Mouse (Mus musculus) olfactory bulb, adult 2 months (tissue): Measurements from ENCODE around the gene Itprip. TPM values are rescaled to one million over a fixed set of nuclear protein-coding genes. Genes with fewer than 3 reads are reported as not detected.

Experiments
- H3K27ac ChIP-seq: fragments of 200-500 bp; 2 replicates; pipeline ENCODE4 v1.5.1; 2012; ENCODE audit warnings: low read depth, low read length; ENCODE audit not compliant: insufficient read depth
- H3K4me1 ChIP-seq: fragments of 200-500 bp; 2 replicates; pipeline ENCODE4 v1.6.1; 2012; ENCODE audit warnings: low read length; ENCODE audit not compliant: control insufficient read depth, insufficient read depth
- H3K4me3 ChIP-seq: fragments of 200-500 bp; 2 replicates; pipeline ENCODE4 v1.5.1; 2012; ENCODE audit warnings: mild to moderate bottlenecking, low read depth, low read length, moderate library complexity; ENCODE audit not compliant: insufficient read depth
- CTCF ChIP-seq: fragments of 200-500 bp; IDR thresholded peaks from 2 replicates; pipeline ENCODE4 v1.5.1; 2012; ENCODE audit warnings: low read depth, mild to moderate bottlenecking, low read length, moderate library complexity; ENCODE audit not compliant: insufficient read depth
- POLR2A ChIP-seq: fragments of 200-500 bp; IDR thresholded peaks from 2 replicates; pipeline ENCODE4 v1.6.1; 2012; ENCODE audit warnings: mild to moderate bottlenecking, low read depth, low read length, moderate library complexity; ENCODE audit not compliant: insufficient read depth
- WGBS: fragments of 180-500 bp; shearing (Covaris S2); methylation state at CpG from one replicate; pipeline ENCODE4 v1.1.7; 2018; 5-methylcytosine and 5-hydroxymethylcytosine counted together
- polyA plus RNA-seq: library from polyadenylated mRNA; stranded (reverse); fragments of >200 nt; gene quantifications from 2 replicates; pipeline ENCODE4 v1.2.4, GENCODE M21; 2012; ENCODE audit warnings: low replicate concordance; ENCODE audit not compliant: missing spikeins, insufficient read depth, insufficient read length

Gene Itprip
- polyA plus RNA-seq, 1 experiment: not detected

DNA sequence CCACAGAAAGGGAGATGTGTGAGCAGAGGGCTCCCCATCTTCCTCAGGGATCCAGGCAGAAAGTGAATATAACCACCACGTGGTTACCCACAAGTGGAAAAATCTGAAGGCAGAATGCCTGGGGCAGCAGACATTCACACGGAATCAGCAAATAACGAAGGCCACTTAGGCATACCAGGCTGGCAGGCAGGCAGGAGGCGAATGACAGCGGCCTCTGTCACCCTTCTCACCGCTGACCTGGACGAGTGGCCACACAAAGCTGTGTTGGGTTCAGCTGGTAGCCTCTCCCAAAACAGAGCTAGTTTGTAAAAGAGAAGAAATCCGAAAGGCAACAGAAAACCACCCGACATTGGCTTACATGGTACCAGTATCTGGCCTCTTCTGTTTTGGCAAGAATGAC lies 1.1 kb downstream of the Itprip start:
- WGBS: 40% methylated on average over 9 of the region's 9 CpGs
- Histone ChIP-seq H3K4me3 (no peak overlapping the region), H3K4me1 (peaks cover 7% of the 10 kb centered on the region), H3K27ac (no peak overlapping the region)
- TF ChIP-seq POLR2A: no peak
- TF ChIP-seq CTCF: no peak

DNA sequence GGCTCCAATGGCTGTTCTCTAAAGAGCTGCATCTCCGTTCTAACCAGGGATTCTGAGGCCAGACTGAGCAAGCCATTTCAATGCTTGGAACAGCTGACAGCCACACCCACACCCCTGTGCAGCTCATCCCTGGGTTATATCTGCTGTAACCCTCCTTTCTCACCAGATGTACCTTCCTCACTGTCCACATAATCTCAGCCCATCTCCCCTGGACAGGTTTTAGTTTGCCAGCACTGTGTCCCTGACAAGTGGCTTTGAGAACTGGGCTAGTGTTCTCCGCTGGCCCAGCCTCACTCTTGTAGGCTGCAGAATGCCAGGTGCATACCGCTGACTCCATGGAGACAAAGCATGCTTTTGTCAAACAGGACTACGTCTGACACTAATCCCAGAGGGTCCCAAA lies 1.7 kb downstream of the Itprip start:
- Histone ChIP-seq H3K4me3 (no peak overlapping the region), H3K27ac (no peak overlapping the region), H3K4me1 (peaks cover 7% of the 10 kb centered on the region)
- 49% methylated on average over 4 of the region's 4 CpGs for WGBS
- TF ChIP-seq CTCF (no peak), POLR2A (no peak)

DNA sequence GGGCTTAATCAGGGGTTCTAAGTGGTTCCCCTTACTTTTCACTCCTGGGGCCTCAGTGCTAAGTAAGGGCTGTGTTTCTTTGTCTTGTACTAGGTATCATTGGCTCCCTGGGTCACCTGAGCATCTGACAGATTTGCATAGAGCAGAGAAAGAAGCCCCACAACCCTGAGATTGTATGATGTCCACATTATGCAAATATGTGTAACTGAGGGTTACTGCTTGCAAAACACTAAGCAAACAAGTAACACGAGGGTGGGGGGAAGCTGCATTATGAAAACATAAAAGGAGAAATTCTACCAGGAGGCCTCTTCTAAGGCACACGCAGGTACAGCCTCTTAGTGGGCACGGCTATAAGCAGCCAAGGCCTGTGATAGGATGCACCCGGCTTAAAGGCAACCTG lies 3.8 kb downstream of the Itprip start:
- H3K4me3 ChIP-seq: no peak overlapping the region
- TF ChIP-seq CTCF (no peak), POLR2A (no peak)
- H3K4me1 ChIP-seq: peaks cover 8% of the 10 kb centered on the region
- H3K27ac ChIP-seq: no peak overlapping the region
- 86% methylated on average over 4 of the region's 4 CpGs for WGBS

DNA sequence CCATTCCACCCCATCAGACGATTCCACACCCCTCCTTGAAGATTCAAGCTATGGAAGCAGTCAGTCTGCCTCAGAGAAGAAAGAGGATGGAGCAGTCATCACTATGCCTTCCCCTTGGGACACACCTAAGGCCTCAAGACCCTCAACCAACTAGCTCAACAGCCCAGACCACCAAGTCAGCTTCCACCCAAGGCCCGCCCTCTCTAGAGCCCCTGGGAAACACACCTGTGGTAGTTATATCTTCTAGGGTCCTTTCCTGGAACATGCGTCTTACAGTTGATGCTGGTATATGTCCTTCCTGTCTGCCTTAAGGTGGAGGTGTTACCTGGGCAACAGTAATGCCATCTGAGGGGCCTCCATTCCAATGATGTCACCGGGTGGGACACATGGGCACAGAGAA lies 4.9 kb downstream of the Itprip start:
- peaks cover 12% of the 10 kb centered on the region for H3K4me1 ChIP-seq
- WGBS: 92% methylated on average over 4 of the region's 4 CpGs
- H3K4me3 ChIP-seq: no peak overlapping the region
- TF ChIP-seq POLR2A: no peak
- TF ChIP-seq CTCF: no peak
- H3K27ac ChIP-seq: no peak overlapping the region

DNA sequence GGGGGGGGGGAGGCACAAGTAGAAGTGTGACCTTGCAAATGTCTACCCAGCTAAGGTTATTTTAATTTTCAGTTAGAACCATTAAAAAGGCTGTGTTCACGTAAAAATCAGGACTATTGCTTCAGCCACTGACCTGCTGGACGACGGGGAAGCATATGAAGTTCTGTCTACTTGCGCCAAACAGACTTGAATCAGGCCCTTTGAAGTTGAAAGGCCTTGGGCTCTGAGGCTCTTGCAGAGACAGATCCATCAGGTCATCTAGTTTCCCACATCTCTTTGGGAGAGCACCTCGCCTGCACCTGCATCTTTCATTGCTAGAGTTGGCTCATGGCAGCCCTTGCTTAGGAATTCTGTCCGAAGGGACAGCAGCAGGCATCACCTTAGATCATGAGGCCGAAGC lies 5.8 kb downstream of the Itprip start:
- Histone ChIP-seq H3K4me3 (no peak overlapping the region), H3K4me1 (peaks cover 11% of the 10 kb centered on the region), H3K27ac (no peak overlapping the region)
- TF ChIP-seq POLR2A (no peak), CTCF (no peak)
- 96% methylated on average over 7 of the region's 7 CpGs for WGBS

DNA sequence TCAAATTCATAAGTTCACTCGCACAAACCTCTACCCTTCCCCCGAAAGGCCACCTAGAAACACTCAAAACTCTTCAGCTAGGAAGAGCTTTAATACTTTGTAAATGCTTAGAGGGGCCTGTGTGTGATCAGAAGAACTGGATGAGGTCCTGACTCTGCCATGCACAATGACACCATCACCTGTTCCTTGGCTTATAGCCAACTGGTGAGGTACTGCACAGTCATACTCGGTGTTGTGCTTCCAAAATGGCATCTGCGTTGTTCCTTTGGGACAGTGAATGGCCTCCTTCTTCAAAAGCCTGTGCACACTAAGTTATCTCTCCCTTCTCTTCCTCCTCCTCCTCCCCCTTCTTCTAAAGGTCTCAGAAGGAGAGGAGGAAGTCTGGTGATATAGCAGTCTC lies 8.3 kb downstream of the Itprip start:
- no peak overlapping the region for H3K27ac ChIP-seq
- peaks cover 11% of the 10 kb centered on the region for H3K4me1 ChIP-seq
- no peak overlapping the region for H3K4me3 ChIP-seq
- no peak for TF ChIP-seq POLR2A
- no peak for TF ChIP-seq CTCF
- WGBS: 94% methylated on average over 4 of the region's 4 CpGs

DNA sequence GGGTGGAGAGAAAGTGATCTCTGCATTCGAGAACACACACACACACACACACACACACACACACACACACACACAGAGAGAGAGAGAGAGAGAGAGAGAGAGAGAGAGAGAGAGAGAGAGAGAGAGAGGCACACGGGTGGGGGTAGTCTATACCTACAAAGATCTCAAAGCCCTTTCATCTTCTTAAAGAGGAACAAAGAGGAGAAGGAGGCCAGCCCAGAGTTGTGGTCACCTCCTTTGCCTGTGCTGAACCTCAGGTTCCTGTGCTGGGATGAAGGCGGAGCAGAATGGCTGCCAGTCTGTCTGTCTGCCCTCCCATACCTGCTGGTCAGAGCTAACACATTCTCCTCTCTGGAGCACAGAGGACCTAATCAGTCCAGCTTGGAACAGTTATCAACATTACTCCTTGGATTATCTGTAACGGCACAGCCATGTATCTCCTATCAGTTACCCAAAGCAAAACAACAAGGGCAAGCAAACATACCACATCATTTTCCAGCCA lies 8.9 kb downstream of the Itprip start:
- WGBS: 51% methylated on average over 4 of the region's 4 CpGs
- TF ChIP-seq POLR2A: no peak
- H3K4me3 ChIP-seq: no peak overlapping the region
- H3K4me1 ChIP-seq: peaks cover 11% of the 10 kb centered on the region
- no peak overlapping the region for H3K27ac ChIP-seq

DNA sequence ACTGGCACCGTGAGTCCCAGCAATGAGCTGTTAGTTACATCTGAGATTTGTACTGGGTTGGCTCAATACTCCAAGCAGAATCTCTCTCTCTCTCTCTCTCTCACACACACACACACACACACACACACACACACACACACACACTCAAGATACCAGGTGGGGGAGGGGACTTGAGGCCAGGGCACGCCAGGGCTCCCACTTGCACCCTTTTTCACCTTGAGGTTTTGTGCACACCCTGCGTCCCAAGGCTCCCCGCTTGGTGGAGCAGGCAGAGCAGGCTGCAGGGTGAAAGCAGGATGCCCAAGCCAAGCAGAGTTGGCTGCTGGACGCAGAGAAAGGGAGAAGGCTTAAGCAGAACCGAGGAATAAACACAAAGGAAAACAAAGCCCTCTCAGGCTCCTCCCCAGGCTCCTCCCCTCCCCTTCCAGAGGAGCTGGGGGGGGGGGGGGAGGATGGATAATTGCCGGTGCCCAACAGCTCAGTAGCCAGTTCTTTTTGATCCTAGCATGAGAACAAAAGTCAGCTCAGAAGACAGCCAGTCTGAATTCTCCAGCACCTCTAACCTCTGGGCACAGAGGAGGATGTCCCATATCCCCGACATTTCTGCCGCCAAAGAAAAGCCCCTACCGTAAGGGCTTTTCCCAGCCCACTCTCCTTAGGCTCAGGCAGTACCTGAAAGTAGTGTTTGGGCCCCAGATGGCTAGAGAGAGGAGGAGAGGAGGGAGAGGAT lies 9.5 kb downstream of the Itprip start:
- H3K27ac ChIP-seq: no peak overlapping the region
- WGBS: 9% methylated on average over 10 of the region's 10 CpGs
- TF ChIP-seq CTCF (no peak), POLR2A (peak; percentile 27; the same call in 1 of the 2 replicates)
- no peak overlapping the region for H3K4me3 ChIP-seq
- H3K4me1 ChIP-seq: peaks cover 11% of the 10 kb centered on the region

DNA sequence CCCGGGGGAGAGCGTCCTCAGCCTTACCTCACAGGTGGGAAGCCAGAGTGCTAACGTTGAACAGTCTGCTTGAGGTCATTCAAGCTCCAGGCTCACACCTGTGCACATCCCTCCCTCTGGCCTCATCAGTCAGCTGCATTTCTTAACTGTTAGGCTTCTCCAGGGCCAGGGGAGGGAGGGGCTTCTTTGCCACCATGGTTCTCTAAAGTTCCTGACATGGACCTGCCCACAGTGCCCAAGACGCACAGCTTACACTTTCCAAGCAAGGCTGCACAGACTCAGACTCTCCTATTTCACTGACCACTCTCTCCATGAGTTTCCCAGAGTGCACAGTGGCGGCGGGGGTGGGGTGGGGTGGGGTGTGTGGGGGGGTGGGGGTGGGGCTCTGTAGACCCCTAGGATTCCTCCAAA lies 10.1 kb downstream of the Itprip start:
- H3K4me1 ChIP-seq: peaks cover 11% of the 10 kb centered on the region

More for the DNA sequence above, 10.1 kb downstream of the Itprip start:
- H3K27ac ChIP-seq: no peak overlapping the region
- TF ChIP-seq POLR2A: no peak
- no peak for TF ChIP-seq CTCF
- no peak overlapping the region for H3K4me3 ChIP-seq
- WGBS: 38% methylated on average over 6 of the region's 6 CpGs
